Mouse (Mus musculus): ENCODE measurements around the gene Megf11.

Megf11 gene

GRCm38 (mm10) chr9:64420471-64420870 lies 35.0 kb downstream of the Megf11 start:
- no peaks in the 10 kb centered on the region for H3K36me3 ChIP-seq (ENCODE audit: control insufficient read depth, insufficient read depth, low read length, poor library complexity, severe bottlenecking)
- no peak for DNase-seq (ENCODE audit: low read depth, low spot score)
- no peaks in the 10 kb centered on the region for H3K27me3 ChIP-seq (ENCODE audit: control insufficient read depth, insufficient read depth, low read length, poor library complexity, severe bottlenecking)

- Histone ChIP-seq H3K27me3 (ENCODE audit: control insufficient read depth, insufficient read depth, low read length, poor library complexity, severe bottlenecking) (no peaks in the 10 kb centered on the region), H3K36me3 (ENCODE audit: control insufficient read depth, insufficient read depth, low read length, poor library complexity, severe bottlenecking) (no peaks in the 10 kb centered on the region)
- DNase-seq (ENCODE audit: low read depth, low spot score), result no peak
Observed at GRCm38 (mm10) chr9:64421986-64422616, 36.7 kb downstream of the Megf11 start.

GRCm38 (mm10) chr9:64423912-64424311 lies 38.5 kb downstream of the Megf11 start:
- Histone ChIP-seq H3K27me3 (ENCODE audit: control insufficient read depth, insufficient read depth, low read length, poor library complexity, severe bottlenecking) (no peaks in the 10 kb centered on the region), H3K36me3 (ENCODE audit: control insufficient read depth, insufficient read depth, low read length, poor library complexity, severe bottlenecking) (no peaks in the 10 kb centered on the region)
- no peak for DNase-seq (ENCODE audit: low read depth, low spot score)

GRCm38 (mm10) chr9:64436121-64436520 lies 50.7 kb downstream of the Megf11 start:
- DNase-seq (ENCODE audit: low read depth, low spot score), result no peak
- no peaks in the 10 kb centered on the region for H3K36me3 ChIP-seq (ENCODE audit: control insufficient read depth, insufficient read depth, low read length, poor library complexity, severe bottlenecking)
- no peaks in the 10 kb centered on the region for H3K27me3 ChIP-seq (ENCODE audit: control insufficient read depth, insufficient read depth, low read length, poor library complexity, severe bottlenecking)

- Histone ChIP-seq H3K36me3 (ENCODE audit: control insufficient read depth, insufficient read depth, low read length, poor library complexity, severe bottlenecking) (no peaks in the 10 kb centered on the region), H3K27me3 (ENCODE audit: control insufficient read depth, insufficient read depth, low read length, poor library complexity, severe bottlenecking) (no peaks in the 10 kb centered on the region; the same call in 1 of the 2 replicates)
- no peak for DNase-seq (ENCODE audit: low read depth, low spot score)
Observed at GRCm38 (mm10) chr9:64440101-64440500, 54.7 kb downstream of the Megf11 start.

- no peak for DNase-seq (ENCODE audit: low read depth, low spot score)
- Histone ChIP-seq H3K27me3 (ENCODE audit: control insufficient read depth, insufficient read depth, low read length, poor library complexity, severe bottlenecking) (no peaks in the 10 kb centered on the region; the same call in 1 of the 2 replicates), H3K36me3 (ENCODE audit: control insufficient read depth, insufficient read depth, low read length, poor library complexity, severe bottlenecking) (no peaks in the 10 kb centered on the region)
Observed at GRCm38 (mm10) chr9:64445981-64446380, 60.6 kb downstream of the Megf11 start.

GRCm38 (mm10) chr9:64447070-64447469 lies 61.6 kb downstream of the Megf11 start:
- Histone ChIP-seq H3K36me3 (ENCODE audit: control insufficient read depth, insufficient read depth, low read length, poor library complexity, severe bottlenecking) (no peaks in the 10 kb centered on the region), H3K27me3 (ENCODE audit: control insufficient read depth, insufficient read depth, low read length, poor library complexity, severe bottlenecking) (no peaks in the 10 kb centered on the region)
- DNase-seq (ENCODE audit: low read depth, low spot score), result no peak

- DNase-seq (ENCODE audit: low read depth, low spot score), result no peak
- H3K36me3 ChIP-seq (ENCODE audit: control insufficient read depth, insufficient read depth, low read length, poor library complexity, severe bottlenecking), result no peaks in the 10 kb centered on the region
- H3K27me3 ChIP-seq (ENCODE audit: control insufficient read depth, insufficient read depth, low read length, poor library complexity, severe bottlenecking), result no peaks in the 10 kb centered on the region
Observed at GRCm38 (mm10) chr9:64447522-64447921, 62.1 kb downstream of the Megf11 start.

- peak; percentile 59 for DNase-seq (ENCODE audit: low read depth, low spot score)
- H3K27me3 ChIP-seq (ENCODE audit: control insufficient read depth, insufficient read depth, low read length, poor library complexity, severe bottlenecking), result no peaks in the 10 kb centered on the region
- H3K36me3 ChIP-seq (ENCODE audit: control insufficient read depth, insufficient read depth, low read length, poor library complexity, severe bottlenecking), result no peaks in the 10 kb centered on the region
Observed at GRCm38 (mm10) chr9:64452769-64453168, 67.3 kb downstream of the Megf11 start.

GRCm38 (mm10) chr9:64454196-64454595 lies 68.8 kb downstream of the Megf11 start:
- no peaks in the 10 kb centered on the region for H3K36me3 ChIP-seq (ENCODE audit: control insufficient read depth, insufficient read depth, low read length, poor library complexity, severe bottlenecking)
- no peak for DNase-seq (ENCODE audit: low read depth, low spot score)
- no peaks in the 10 kb centered on the region for H3K27me3 ChIP-seq (ENCODE audit: control insufficient read depth, insufficient read depth, low read length, poor library complexity, severe bottlenecking)

- Histone ChIP-seq H3K36me3 (ENCODE audit: control insufficient read depth, insufficient read depth, low read length, poor library complexity, severe bottlenecking) (no peaks in the 10 kb centered on the region), H3K27me3 (ENCODE audit: control insufficient read depth, insufficient read depth, low read length, poor library complexity, severe bottlenecking) (no peaks in the 10 kb centered on the region)
- no peak for DNase-seq (ENCODE audit: low read depth, low spot score)
Observed at GRCm38 (mm10) chr9:64455910-64456309, 70.5 kb downstream of the Megf11 start.

GRCm38 (mm10) chr9:64457596-64457995 lies 72.2 kb downstream of the Megf11 start:
- DNase-seq (ENCODE audit: low read depth, low spot score), result no peak
- Histone ChIP-seq H3K36me3 (ENCODE audit: control insufficient read depth, insufficient read depth, low read length, poor library complexity, severe bottlenecking) (no peaks in the 10 kb centered on the region), H3K27me3 (ENCODE audit: control insufficient read depth, insufficient read depth, low read length, poor library complexity, severe bottlenecking) (no peaks in the 10 kb centered on the region)

GRCm38 (mm10) chr9:64461568-64462308 lies 76.3 kb downstream of the Megf11 start:
- Histone ChIP-seq H3K27me3 (ENCODE audit: control insufficient read depth, insufficient read depth, low read length, poor library complexity, severe bottlenecking) (no peaks in the 10 kb centered on the region), H3K36me3 (ENCODE audit: control insufficient read depth, insufficient read depth, low read length, poor library complexity, severe bottlenecking) (no peaks in the 10 kb centered on the region)
- no peak for DNase-seq (ENCODE audit: low read depth, low spot score)

GRCm38 (mm10) chr9:64462870-64463269 lies 77.4 kb downstream of the Megf11 start:
- no peaks in the 10 kb centered on the region for H3K36me3 ChIP-seq (ENCODE audit: control insufficient read depth, insufficient read depth, low read length, poor library complexity, severe bottlenecking)
- no peak for DNase-seq (ENCODE audit: low read depth, low spot score)
- H3K27me3 ChIP-seq (ENCODE audit: control insufficient read depth, insufficient read depth, low read length, poor library complexity, severe bottlenecking), result no peaks in the 10 kb centered on the region

- Histone ChIP-seq H3K36me3 (ENCODE audit: control insufficient read depth, insufficient read depth, low read length, poor library complexity, severe bottlenecking) (no peaks in the 10 kb centered on the region), H3K27me3 (ENCODE audit: control insufficient read depth, insufficient read depth, low read length, poor library complexity, severe bottlenecking) (no peaks in the 10 kb centered on the region)
- DNase-seq (ENCODE audit: low read depth, low spot score), result no peak
Observed at GRCm38 (mm10) chr9:64466090-64466489, 80.7 kb downstream of the Megf11 start.
